Mouse (Mus musculus) layer of hippocampus, postnatal 36 days (tissue): Measurements from ENCODE around the gene Clstn2. TPM values are rescaled to one million over a fixed set of nuclear protein-coding genes. Genes with fewer than 3 reads are reported as not detected.

ENCODE experiments used
- DNase-seq, 2 experiments: peaks; one replicate each; pipeline ENCODE4 v3.0.0; 2022
- total RNA-seq, 2 experiments: library from RNA; stranded (reverse); gene quantifications; 2 replicates each; pipeline ENCODE4 v1.2.3; 2021

The Clstn2 gene
- total RNA-seq, 2 experiments from 2014 or later = 152 to 154 TPM

- no peak for DNase-seq
Measured at GRCm38 (mm10) chr9:97541419-97541818, 491.6 kb downstream of the Clstn2 start.

GRCm38 (mm10) chr9:97538075-97538779, 494.8 kb downstream of the Clstn2 start:
- no peak for DNase-seq

- DNase-seq = peak; percentile 52 to 63
Measured at GRCm38 (mm10) chr9:97534196-97534595, 498.8 kb downstream of the Clstn2 start.

DNA sequence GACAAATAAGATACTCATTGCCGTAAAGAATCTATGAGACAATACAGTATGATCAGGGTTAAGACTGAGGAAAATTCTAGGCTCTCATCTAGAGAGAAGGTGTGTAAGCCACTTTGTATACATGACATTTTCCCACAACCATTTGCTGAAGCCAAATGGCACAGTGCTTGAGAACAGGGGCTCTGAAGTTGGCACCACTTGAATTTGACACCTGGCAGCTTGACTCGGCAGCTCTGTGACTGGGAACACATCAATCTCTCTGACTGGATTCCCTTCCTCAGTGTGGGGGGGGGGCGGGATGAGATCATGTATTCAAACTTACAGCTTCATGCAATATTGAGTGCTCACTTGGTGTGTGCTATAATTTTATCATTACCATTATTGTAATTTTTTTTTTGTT, 499.7 kb downstream of the Clstn2 start:
- DNase-seq = peak in 1 of 2 experiments; percentile 19

- no peak for DNase-seq
Measured at GRCm38 (mm10) chr9:97532536-97532935, 500.4 kb downstream of the Clstn2 start.

- no peak for DNase-seq
Measured at GRCm38 (mm10) chr9:97527926-97528325, 505.1 kb downstream of the Clstn2 start.

GRCm38 (mm10) chr9:97527276-97527675, 505.7 kb downstream of the Clstn2 start:
- no peak for DNase-seq

DNA sequence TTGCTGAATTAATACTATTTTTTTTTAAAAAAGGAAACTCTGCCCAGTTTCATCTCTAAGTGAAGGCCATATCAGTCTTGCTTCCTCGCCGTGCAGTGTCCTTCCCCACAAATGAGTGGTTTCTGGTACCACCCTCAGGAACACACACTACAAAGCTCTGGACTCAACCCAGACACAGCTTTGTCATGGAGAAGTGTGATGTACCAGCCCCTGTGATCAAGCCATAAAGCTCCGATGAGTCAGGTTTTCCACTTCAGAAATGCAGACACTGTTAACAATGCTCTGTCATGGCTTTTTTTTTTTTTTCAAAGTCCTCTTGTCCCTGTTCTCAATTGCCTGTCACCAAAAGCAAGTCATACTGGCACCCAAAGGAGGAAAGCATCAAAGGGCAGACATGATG, 507.4 kb downstream of the Clstn2 start:
- DNase-seq = no peak

GRCm38 (mm10) chr9:97524861-97525260, 508.1 kb downstream of the Clstn2 start:
- peak in 1 of 2 experiments; percentile 11 for DNase-seq

DNA sequence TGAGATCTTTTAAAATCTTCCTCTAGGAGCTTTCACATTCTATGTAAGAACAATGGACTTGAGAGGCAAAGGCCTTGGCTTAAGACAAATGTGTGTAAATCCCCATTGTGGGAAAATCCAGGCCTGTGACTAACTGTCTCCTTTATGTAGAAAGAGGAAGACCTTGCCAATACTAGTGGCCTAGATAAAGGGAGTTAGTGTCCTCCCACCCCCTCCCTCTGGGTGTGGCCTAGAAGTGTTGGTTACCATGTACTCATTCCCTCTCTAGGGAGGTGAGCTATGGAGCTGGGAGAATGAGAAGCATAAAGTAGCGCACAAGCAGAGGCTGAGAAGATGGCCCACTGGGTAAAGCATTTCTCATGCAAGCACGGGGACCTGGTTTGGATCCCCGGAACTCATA, 512.2 kb downstream of the Clstn2 start:
- DNase-seq = no peak

- no peak for DNase-seq
Measured at GRCm38 (mm10) chr9:97517006-97517405, 516.0 kb downstream of the Clstn2 start.

DNA sequence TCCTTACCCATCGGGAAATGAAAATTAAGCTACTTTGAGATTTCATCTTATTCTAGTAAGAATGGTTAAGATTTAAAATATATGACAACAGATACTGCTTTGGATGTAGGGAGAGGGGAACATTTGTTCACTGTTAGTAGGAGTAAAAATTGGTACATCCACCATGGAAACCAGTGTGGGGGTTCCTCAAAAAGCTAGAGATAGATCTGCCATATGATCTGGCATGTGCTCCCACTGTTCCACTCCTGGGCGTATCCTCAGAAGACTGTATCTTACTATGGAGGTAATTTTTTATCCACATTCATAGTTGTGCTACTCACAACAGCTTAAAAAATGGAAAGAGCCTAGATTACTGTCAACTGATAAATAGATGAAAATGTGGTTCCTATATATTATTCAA, 518.3 kb downstream of the Clstn2 start:
- peak in 1 of 2 experiments; percentile 23 for DNase-seq

DNA sequence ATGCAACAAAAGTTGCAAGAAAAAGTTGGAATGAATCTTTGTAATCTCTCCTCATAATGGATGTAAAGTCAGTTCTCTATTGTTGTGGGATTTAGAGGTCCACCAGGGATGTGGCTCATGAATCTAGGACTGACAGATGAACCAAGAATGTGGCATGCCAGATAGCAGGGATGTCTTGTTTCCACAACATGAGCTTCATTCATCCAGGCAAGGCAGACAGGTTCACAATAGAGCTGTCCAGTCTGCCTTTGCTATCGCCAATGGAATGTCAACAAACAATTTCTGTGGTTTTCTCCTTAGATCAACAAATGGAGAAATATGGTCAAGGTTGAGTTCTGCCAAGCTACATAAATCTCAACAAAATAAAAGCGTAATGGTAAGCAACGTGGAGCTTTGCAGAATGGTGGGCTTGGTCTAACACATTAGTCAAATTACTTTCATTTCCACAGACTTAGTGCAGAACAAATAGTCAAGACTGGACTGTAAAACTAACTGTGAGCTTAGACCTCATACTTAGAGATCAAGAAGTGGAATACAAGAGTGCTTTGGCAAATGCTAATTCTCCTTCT, 520.6 kb downstream of the Clstn2 start:
- no peak for DNase-seq

GRCm38 (mm10) chr9:97501416-97501815, 531.6 kb downstream of the Clstn2 start:
- no peak for DNase-seq

- DNase-seq = no peak
Measured at GRCm38 (mm10) chr9:97495056-97495455, 537.9 kb downstream of the Clstn2 start.

GRCm38 (mm10) chr9:97491626-97492025, 541.4 kb downstream of the Clstn2 start:
- DNase-seq = no peak

DNA sequence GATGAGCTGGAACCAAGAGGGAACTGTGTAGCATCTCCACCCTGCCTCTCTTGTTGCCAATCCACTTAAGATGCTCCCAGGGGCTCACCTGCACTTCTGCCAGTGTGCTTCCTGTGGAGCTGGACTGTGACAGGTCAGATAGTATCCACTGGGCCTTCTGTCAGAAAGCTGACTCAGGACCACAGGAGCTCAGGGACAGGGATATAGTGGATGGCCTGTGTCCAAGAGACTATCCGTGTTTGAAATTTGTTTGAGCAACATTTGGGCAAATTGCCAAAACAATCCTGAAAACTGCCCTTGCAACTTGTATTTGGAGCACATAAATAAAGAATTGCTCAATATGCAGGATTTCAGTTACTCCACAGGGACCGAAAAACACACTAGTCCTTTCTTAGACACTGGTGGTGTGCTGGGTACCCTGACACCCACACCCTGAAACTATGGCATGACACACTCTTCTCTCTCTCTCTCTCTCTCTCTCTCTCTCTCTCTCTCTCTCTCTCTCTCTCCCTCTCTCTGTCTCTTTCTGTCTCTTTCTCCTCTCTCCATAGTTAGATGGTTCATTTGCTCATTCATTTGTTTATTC, 542.3 kb downstream of the Clstn2 start:
- no peak for DNase-seq

GRCm38 (mm10) chr9:97486826-97487225, 546.2 kb downstream of the Clstn2 start:
- no peak for DNase-seq

- DNase-seq = no peak
Measured at GRCm38 (mm10) chr9:97481187-97481586, 551.8 kb downstream of the Clstn2 start.

- no peak for DNase-seq
Measured at GRCm38 (mm10) chr9:97476961-97477360, 556.0 kb downstream of the Clstn2 start.

- DNase-seq = no peak
Measured at GRCm38 (mm10) chr9:97476456-97476855, 556.5 kb downstream of the Clstn2 start.

DNA sequence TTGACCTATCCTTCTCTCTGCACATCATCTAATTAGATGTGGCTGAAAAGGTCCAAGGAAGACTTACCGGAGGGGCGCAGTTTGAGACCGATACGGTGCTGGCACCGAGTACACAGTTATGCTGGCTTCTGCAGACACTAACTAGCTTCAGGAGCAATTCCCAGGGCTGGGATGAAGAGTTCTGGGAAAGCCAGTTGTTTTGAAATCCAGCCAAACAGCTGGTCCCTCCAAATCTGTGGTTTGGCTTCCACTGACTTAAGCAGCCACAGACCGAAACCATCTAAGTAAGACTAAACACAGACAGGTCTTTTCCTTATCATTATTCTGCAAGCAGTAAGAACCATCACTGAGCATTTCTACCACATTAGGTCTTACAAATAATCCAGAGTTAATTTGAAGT, 558.1 kb downstream of the Clstn2 start:
- no peak for DNase-seq

GRCm38 (mm10) chr9:97471014-97471591, 561.9 kb downstream of the Clstn2 start:
- no peak for DNase-seq

- no peak for DNase-seq
Measured at GRCm38 (mm10) chr9:97460452-97460851, 572.5 kb downstream of the Clstn2 start.
